Mouse (Mus musculus) right cerebral cortex, postnatal 25 days (tissue): ENCODE measurements at regions not wholly inside any gene's neighbourhood (a gene's known extent, or its start where the extent isn't known, plus 50 kb on each side); places are given as distances from the start of the nearest gene placed in this dataset.

Source experiments
- DNase-seq: peaks from one replicate; pipeline ENCODE4 v3.0.0; 2022

DNA sequence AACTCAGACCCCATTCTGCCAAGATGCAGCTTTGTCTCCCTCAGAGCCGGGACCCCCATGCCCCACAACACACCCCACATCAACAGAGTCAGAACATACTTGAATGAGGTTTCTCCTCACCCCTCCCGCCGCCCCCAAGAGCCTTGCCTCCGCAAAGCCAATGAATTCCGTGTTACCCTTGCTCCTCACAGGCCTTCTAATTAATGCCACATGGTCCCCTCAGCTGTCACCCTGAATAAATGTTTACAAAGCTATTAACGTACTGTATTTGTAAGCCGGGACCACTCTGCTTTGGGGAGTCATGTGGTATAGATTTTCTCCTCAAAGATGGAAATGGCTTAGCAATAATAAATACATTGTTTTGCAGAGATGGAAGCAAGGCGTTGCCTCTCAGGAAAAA lies 140.5 kb upstream of the Tbx3 start:
- DNase-seq = no peak

DNA sequence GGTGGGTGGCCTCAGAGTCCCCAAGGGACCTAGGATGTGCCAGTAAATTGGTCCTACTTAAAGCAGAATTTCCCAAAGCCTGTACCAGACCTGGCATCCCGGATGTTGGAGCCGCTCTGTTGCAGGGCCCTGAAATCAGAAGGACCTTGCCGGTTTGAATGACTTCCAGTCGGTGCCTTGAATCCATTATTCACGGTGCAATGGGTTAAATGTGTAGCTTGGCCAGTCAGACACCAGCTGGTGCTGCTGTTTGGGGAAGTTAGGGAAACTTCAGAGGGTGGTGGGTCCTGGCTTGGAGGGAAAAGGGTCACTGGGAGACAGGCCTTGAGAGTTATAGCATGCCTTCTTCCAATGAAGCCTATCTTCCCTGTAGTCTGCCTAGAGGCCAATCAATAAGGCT lies 135.5 kb upstream of the Tbx3 start:
- DNase-seq = no peak

DNA sequence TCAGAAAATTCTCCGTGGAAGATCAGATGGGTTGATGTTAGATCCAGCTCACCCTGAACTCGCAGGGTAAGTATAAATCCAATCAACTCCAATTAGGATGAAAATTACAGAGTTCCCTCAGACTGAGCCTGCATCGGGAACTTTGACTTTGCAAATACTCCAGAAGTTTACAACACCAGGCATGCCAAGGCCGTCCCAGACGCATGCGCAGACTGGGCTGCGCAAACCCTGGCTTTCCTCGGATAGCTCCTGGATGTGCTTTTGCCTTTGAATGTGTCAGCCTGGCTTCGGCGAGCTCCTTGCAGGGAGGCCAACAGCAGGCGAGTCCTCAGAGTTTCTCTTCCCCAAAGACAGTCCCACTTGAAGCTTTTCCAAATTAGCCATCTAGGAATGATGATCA lies 127.6 kb upstream of the Tbx3 start:
- DNase-seq = no peak

DNA sequence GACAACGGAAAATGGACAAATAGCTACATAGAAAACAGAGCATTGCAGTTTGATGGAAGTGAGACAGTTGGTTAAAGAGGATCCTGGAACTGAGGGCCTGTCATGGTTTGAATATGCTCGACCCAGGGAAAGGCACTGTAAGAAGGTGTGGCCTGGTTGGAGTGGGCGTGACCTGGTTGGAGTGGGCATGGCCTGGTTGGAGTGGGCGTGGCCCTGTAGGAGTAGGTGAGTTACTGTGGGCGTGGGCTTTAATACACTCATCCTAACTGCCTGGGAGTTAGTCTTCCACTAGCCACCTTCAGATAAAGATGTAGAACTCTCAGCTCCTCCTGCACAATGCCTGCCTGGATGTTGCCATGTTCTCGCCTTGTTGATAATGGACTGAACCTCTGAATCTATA lies 126.8 kb upstream of the Tbx3 start:
- no peak for DNase-seq

GRCm38 (mm10) chr5:119544681-119545080 lies 125.8 kb upstream of the Tbx3 start:
- DNase-seq = no peak

DNA sequence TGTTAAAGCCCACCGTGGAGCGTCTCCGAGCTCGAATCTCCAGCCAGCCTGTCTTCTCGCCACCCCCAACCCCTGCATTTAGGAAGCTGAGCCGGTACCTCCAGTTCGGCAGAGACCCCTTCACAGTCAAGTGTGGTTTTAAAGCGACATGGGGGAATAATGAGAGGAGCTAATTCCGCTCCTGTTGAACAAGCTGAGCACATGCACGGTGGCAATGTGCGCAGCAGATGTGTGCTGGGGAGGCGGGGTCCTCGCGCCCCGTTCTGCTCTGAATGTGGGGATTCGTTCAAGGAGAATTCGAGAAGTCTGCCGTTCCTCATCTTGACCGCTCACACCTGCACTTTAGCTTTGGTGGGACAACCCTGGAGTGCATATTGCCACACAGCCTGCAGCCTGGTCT lies 123.4 kb upstream of the Tbx3 start:
- no peak for DNase-seq

DNA sequence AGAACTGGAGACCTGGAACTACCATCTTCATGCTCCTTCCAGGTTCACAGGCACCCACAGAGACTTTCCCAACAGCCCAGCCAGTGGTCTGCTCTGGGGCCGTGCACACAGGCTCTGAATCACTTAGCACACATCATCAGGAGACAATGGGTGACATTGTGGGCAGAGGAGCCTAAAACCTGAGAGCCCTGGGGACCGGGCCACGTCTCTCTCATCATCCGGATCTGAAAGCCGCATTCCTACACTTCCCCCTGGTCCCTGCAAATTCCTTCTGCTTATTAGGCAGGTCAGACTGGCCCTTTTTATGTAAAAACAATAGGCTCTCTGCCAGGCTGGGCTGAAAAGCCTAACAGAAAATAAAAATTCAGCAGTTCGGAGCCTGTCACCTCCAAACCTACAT lies 119.6 kb upstream of the Tbx3 start:
- no peak for DNase-seq

DNA sequence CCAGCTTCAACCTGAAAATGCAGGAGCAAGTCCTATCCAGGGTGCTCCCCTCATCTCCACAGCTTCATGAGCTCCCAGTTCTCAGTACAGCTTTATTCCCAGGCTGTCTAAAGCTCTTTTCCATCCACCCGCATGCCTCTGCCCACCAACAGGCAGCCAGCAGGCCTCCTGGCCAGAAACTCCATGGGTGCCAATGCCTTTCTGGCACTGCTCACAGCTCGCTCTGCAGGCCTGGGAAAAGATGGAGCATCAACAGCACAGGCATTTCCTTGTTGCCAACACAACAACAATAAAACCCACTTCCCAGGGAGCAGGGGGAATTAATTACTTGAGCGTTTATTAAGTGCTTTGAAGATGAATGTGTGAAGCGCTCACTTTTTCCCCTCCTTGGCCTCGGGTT lies 117.0 kb upstream of the Tbx3 start:
- peak; percentile 45 for DNase-seq

- peak; percentile 9 for DNase-seq
Measured at GRCm38 (mm10) chr5:119557071-119557470, 113.4 kb upstream of the Tbx3 start.

GRCm38 (mm10) chr5:119559696-119560095 lies 110.8 kb upstream of the Tbx3 start:
- DNase-seq = no peak

DNA sequence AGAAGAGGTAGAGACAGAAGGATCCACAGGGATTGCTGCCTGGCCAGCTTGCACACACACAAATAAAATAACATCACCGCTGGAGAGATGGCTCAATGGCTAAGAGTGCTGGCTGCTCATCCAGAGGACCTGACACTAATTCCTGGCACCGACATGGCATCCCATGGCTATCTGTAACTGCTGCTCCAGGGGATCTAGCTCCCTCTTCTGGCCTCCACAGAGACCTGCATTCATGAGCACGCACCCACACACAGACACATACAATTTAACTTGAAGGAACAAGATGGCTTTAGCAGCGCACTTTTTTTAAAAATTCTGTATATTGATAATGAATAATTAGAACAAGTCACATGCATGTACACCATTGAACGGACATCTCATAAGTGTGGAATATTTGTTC lies 110.1 kb upstream of the Tbx3 start:
- DNase-seq = no peak

DNA sequence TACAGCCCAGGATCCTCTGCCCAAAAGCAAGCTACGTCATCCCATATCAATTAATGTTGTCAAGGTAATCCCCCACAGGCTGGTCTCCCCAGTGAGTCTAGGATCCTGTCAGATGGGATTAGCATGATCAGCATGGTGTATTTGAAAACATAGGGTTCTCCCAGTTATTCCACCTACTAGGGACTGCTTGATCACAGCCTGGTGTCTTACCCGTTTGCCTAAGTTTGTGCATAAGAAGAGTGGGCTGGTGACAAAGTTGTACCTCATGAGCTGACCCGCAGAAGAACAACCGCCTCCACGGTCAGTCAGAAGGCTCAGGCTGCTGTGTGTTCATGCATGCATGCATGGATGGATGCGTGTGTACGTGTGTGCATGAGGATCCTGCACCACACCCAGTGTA lies 108.9 kb upstream of the Tbx3 start:
- DNase-seq = no peak

DNA sequence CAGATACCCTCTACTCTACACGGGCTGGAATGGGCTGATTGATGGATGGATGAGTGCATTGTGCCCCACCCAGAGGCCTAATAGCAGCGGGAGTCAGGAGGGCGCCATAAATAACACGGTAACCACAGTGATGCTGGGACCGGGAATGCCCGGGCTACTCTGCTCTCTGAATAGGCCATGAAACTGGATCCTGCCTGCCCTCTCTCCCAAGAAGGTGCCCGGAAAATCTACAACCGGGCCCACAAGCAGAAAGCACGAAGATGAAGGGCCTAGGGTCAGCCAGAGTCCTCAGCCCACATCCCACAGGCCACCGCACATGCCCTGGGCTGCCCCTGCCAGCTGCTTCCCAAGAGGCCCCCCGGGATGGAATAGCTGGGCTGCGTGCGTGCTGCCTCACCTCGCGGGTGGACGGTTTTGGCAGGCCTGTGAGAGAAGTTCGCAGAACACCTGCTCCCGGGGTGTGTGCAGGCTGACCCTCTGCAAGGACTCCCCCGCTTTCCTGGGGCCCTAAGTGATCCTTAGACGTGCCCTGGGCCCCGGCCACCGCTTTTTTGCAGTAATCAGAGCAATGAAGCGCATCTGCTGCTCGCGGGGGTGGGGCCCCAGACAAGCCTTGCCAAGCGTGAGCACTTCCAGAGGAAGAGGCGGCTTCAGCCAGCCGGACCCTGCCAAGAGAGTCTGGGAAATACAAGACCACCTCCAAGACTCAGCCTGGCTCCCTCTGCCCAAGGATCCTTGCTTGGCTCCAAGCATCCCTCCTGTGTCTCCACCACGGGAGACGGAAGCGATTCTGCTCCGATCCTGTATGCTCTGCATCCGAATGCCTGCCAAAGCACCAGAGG lies 106.7 kb upstream of the Tbx3 start:
- DNase-seq = no peak

DNA sequence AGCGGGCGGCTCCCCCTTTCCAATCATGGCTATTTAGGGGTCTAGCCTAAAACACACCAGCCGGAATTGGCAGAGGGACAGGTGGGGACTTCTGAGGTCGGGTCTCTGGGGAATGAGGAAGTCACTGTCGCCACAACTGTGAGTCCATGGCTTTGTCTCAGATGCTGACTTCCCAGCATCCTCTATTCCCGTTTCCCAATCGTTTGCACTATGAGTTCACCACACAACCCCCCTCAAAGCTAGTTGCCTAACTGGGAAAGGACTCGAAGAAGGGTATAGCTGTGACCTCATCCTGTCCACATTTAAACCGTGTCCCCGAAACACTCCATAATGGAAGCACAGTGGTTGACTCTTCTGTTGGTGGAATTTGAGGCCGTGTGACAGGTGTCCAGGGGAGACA lies 102.8 kb upstream of the Tbx3 start:
- no peak for DNase-seq

DNA sequence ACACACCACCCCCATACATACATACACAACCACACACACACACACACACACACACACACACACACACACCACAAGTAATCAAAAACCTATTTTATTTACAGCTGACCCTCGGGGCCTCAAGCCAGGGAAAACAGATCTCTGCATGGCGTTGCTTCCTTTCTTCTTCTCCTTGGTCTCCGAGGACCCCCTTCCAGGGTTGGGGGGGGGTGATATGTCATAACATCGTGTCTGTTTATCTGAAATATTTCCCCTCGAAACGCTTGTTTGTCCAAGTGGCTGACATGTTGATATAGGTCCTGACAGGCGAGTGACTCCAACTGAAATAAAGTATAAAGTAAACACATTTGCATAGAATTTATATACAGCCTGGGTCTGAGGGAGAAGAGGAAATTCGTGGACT lies 100.4 kb upstream of the Tbx3 start:
- DNase-seq = no peak

DNA sequence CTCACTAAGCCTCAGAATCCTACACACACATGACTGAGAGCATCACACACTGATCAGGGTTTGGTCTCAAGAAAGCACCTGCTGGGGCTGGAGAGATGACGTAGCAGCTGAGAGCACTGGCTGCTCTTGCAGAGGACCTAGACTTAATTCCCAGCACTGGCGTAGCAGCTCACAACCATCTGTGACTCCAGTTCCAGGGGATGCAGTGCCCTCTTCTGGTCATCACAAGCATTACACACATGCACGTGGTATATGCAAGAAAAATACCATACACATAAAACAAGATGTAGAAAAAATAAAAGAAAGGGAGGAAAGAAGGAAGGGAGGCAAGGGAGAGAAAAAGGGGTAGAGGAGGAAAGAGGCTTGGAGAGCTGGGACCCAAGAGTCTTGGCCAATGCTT lies 98.8 kb upstream of the Tbx3 start:
- DNase-seq = no peak

DNA sequence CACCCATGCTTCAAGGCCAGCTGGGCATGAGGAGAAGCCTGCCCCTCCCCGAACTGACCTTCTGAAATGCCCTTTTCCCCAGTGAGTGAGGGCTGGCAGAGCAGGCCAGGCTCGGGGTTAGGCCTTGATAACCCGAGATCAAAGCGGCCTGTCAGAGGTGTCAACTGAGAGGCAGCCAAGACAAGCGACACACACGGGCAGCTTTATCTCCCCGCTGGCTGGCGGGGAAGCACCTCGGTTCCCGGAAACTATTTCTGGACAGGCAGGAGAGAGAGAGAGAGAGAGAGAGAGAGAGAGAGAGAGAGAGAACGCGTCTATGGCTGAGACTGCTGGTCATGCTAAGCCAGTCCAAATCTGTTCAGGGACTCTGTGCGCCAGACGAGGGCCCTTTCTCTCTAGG lies 95.3 kb upstream of the Tbx3 start:
- DNase-seq = no peak

DNA sequence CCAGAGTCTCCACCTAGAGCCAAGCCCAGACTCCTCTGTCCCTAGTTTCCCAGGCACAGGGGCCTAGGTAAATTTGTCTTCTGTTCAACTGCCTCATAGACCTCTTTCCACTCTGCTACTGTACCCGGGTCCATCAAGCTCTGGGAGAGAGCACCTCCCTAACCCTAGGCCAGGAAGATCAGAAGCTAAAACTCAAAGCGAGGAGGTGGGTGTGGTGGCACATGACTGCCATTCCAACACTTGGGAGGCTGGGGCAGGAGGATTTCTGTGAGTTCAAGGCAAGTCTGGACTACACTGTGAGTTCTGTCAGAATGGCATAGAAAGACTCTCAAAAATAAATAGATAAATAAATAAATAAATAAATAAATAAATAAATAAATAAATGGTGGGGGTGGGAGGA lies 91.2 kb upstream of the Tbx3 start:
- no peak for DNase-seq

DNA sequence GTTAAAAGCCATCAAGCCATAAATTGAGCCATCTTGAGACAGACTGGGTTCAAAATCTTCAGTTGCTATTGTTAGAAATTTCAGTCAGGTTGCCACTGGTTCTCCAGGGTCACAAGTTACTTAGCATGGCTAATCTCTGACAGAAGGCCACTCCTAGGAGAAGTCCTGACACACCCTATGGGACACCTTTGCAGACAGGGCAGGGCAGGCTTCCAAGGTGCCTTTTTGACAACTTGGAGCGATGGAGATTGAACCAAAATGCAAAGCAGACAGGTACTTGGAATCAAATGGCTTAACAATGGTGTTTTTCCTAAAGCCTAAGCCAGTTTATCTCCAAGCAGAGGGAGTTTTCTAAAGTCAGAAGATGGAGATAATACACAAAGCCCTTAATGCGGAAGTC lies 90.7 kb upstream of the Tbx3 start:
- DNase-seq = no peak

DNA sequence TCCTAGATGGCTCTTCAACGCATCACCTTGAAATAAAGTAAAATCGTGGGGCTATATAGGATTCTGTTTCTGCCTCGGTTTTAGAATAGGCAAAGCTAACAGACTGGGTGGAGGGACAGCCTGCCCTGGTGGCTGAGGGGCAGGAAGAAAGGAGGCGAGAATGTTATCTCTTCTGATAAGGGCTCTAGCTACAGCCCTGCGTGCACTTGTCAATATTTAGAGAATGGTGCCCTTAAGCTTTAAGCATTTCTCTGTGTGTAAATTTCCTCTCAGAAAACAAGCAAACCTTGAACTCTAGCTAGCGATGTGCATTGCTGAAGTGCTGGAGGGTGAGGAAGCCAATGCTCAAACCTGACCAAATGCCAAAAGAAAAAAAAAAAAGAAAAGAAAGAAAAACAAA lies 90.1 kb upstream of the Tbx3 start:
- DNase-seq = no peak

- no peak for DNase-seq
Measured at GRCm38 (mm10) chr5:119580798-119581197, 89.7 kb upstream of the Tbx3 start.

DNA sequence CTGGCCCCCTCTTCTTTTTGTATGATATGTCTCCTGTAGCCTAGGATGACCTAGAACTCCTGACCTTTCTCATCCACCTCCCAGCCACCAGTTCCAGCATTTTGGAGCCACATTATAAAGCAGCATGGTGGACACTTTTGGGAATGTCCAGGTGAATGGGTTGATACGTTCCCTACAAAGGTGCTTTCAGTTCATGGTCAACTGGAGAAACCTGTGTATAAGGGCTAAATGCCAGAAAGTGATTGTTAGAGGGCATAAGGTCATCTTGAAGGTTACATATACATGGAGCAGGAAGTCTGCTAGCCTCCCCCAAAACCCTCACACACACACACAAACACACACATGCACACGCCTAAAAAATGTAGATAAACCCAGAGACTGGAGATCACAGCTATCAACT lies 86.1 kb upstream of the Tbx3 start:
- no peak for DNase-seq

DNA sequence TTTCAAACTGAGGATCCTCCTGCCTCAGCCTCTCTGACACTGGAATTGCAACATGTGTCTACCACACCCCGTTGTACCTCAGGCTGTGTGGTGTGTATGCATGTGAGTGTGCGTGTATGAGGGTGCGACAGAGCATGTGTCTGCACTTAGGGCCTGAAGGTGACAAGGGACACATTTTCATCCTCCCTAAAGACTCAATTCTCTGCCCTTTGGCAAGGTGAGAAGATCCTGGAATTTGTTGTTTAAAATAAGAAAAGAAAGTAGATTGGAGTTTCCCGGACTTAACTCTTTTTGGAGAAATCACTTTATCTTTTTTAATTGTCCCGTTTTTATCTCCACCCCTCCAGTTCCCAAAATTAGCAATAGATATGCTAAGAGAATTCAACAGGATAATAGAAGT lies 85.6 kb upstream of the Tbx3 start:
- DNase-seq = no peak

DNA sequence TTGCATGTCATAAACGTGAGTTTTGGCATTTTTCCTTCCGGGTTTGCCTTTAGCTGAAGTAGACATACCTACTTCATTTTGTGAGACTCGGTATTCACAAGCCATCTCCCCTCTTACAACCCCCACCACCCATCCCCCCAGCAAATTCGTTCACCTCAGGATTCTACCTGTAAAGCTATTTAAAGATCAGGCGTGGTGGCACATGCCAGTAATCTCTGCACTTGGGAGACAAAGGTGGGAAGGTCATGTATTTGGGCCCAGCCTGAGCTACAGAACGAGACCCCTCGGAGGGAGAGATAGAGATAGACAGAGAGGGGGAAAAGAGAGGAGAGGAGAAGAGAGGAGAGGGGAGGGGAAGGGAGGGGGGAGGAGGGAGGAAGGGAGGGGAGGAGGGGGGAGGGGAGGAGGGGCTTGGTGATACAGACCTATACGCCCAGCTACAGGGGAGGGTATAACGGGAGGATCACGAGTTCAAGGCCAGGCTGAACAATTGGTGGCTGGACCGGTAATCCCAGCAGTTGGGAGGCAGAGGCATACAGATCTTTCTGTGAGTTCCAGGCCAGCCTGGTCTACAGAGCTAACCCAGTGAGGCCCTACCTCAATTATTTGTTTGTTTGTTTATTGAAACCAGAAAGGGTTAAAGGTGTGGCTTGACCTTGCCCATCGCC lies 83.9 kb upstream of the Tbx3 start:
- DNase-seq = no peak

- DNase-seq = no peak
Measured at GRCm38 (mm10) chr5:119587239-119587811, 83.1 kb upstream of the Tbx3 start.
